Mouse (Mus musculus) heart, postnatal 4 days (tissue): ENCODE data around the gene Zc3h15. TPM values are rescaled to one million over a fixed set of nuclear protein-coding genes. Genes with fewer than 3 reads are reported as not detected.

Experiments
- total RNA-seq, 2 experiments: library from RNA; stranded (reverse); gene quantifications; 2 replicates each; pipeline ENCODE4 v1.2.3; 2021

Gene Zc3h15
- total RNA-seq, 2 experiments from 2014 or later: 60.5 to 64.9 TPM

Other genes with a start within 250 kb of the Zc3h15 start
- gene Itgav, start 80.0 kb downstream of the Zc3h15 start, total RNA-seq: 10 to 100 TPM; 57.2 to 64.7 TPM
- gene Fam171b, start 168.2 kb downstream of the Zc3h15 start, total RNA-seq: 1 to 10 TPM; 1.3 to 1.6 TPM